Mouse (Mus musculus): Measurements from ENCODE around the gene Glo1. TPM values are rescaled to one million over a fixed set of nuclear protein-coding genes. Genes with fewer than 3 reads are reported as not detected.

Gene Glo1
- polyA plus RNA-seq, 1 experiment: 80.9 TPM

DNA sequence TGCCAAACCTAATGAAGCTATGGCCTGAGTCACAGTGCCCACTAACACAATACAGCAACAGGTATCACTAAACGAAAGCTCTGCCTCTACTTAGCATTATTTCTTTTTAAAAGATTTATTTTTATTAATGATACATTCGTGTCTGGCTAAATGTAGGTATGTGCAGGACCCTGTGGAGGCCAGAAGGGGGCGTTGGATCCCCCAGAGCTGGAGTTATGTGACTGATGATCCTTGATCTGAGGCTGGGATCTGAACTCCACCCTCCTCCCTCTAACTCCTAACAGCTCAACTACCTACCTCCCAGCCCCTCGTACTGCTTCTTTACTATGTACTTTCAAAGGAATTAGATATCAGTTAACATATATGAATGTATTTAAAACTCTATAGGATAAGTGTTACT lies 5.2 kb downstream of the Glo1 start:
- H3K4me3 ChIP-seq (replicated peaks; ENCODE audit: control insufficient read depth, low read depth, low read length): no peak overlapping the region
- no peak overlapping the region for H3K27ac ChIP-seq (ENCODE audit: control insufficient read depth, insufficient read depth, low read depth, low read length, poor library complexity)
- TF ChIP-seq POLR2A (IDR thresholded peaks at IDR 0.05; ENCODE audit: borderline replicate concordance, control insufficient read depth, low read depth, low read length) (no peak), CTCF (IDR thresholded peaks at IDR 0.05; ENCODE audit: control insufficient read depth, insufficient read depth, low read length) (no peak)
- 70% methylated on average over 4 of the region's 4 CpGs for WGBS
- H3K4me1 ChIP-seq (ENCODE audit: control insufficient read depth, insufficient read depth, low read length): no peaks in the 10 kb centered on the region; the same call in 1 of the 2 replicates

DNA sequence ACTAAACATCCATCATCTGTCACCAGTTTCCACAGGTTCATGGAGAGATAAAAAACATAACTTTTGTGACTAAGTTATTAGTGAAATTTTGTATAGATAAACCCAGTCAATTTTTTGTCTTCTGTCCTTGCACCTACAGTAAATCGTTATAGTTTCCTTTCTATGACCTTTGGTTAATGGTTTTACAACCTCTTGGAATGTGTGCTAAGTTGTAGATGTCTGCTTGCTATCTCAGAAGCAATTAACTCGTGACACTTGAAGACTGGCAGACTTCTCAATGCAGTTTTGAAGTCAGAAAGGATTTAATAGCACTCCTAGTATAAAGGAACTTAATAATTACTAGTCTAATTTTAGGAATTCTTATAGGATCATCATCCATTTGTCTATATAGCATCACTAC lies 6.1 kb downstream of the Glo1 start:
- WGBS: 53% methylated on average over 2 of the region's 2 CpGs
- Histone ChIP-seq H3K4me1 (ENCODE audit: control insufficient read depth, insufficient read depth, low read length) (peaks cover 2% of the 10 kb centered on the region), H3K27ac (ENCODE audit: control insufficient read depth, insufficient read depth, low read depth, low read length, poor library complexity) (no peak overlapping the region)

DNA sequence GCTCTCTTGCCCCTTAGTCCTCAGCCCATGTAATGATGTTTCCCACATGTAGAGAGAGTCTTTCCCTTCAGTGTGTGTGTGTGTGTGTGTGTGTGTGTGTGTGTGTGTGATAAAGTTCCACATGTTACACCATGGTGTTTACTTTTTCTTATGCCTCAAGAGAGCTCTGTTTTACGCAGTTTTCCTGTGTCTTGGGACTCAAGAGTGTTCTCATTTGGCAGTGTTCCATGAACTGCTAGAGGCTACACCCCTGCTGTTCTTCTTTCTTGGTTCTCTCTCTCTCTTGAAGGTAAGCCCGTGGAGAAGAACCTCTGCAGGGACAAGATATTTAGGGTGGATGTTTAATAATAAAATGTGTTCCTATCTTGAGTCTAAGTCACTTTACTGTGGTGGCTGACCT lies 7.5 kb downstream of the Glo1 start:
- no peak overlapping the region for H3K27ac ChIP-seq (ENCODE audit: control insufficient read depth, insufficient read depth, low read depth, low read length, poor library complexity)
- H3K4me3 ChIP-seq (replicated peaks; ENCODE audit: control insufficient read depth, low read depth, low read length): no peak overlapping the region
- 33% methylated on average over 2 of the region's 2 CpGs for WGBS
- no peak for TF ChIP-seq CTCF (IDR thresholded peaks at IDR 0.05; ENCODE audit: control insufficient read depth, insufficient read depth, low read length)
- no peak for TF ChIP-seq POLR2A (IDR thresholded peaks at IDR 0.05; ENCODE audit: borderline replicate concordance, control insufficient read depth, low read depth, low read length)
- H3K4me1 ChIP-seq (ENCODE audit: control insufficient read depth, insufficient read depth, low read length): peaks cover 2% of the 10 kb centered on the region

More for the DNA sequence above, 6.1 kb downstream of the Glo1 start:
- H3K4me3 ChIP-seq (replicated peaks; ENCODE audit: control insufficient read depth, low read depth, low read length): no peak overlapping the region
- TF ChIP-seq CTCF (IDR thresholded peaks at IDR 0.05; ENCODE audit: control insufficient read depth, insufficient read depth, low read length): no peak
- TF ChIP-seq POLR2A (IDR thresholded peaks at IDR 0.05; ENCODE audit: borderline replicate concordance, control insufficient read depth, low read depth, low read length): no peak

DNA sequence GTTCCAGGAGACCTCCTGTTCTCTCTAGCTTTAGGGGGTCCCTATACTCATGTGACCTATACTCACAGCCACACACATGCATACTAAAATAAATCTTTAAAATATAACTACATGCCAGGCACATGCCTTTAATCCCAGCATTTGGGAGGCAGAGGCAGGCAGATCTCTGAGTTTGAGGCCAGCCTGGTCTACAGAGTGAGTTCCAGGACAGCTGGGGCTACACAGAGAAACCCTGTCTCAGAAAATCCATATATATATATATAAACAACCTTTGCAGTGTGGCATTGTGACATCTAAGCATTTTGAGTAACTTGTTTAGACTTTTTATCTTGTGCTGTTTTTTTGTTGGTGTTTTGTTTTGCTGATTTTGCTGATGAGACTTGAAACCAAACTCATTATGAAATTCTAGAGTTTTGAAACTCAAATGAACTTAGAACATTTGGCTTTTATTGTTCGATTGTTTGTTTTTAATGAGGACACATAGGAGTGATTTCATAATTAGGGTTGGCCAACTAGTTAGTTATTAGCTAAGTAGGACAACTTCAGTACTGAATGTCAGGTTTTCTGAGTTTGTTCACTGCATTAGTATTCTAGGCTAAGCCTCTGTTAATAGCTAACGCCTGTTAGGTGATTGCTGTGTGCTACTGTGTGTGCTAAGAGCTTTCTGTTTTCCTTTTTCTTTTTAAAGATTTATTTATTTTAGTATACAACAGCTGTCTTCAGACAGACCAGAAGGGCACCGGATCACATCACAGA lies 8.4 kb downstream of the Glo1 start:
- peaks cover 2% of the 10 kb centered on the region for H3K4me1 ChIP-seq (ENCODE audit: control insufficient read depth, insufficient read depth, low read length)

DNA sequence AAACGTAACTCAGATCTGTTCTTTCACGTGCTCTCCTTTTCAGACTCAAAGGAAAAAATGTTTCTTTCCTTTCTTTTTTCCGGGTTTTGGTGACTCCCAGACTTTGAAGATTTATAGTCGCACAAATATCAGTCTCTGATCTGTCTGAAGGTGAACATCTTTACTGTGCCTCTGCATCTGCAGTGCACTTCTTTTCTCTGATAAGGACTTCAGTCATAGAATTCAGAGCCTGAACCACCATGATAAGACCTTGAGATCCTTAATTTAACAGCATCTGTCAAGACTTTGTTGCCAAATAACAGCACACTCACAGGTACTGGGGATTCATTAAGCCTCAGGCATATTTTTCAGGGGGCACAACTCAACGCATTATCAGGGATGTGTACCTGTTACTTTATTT lies 10.5 kb downstream of the Glo1 start:
- 67% methylated on average over 5 of the region's 5 CpGs for WGBS
- no peak overlapping the region for H3K4me3 ChIP-seq (replicated peaks; ENCODE audit: control insufficient read depth, low read depth, low read length)
- no peak overlapping the region for H3K27ac ChIP-seq (ENCODE audit: control insufficient read depth, insufficient read depth, low read depth, low read length, poor library complexity)
- TF ChIP-seq CTCF (IDR thresholded peaks at IDR 0.05; ENCODE audit: control insufficient read depth, insufficient read depth, low read length): no peak
- TF ChIP-seq POLR2A (IDR thresholded peaks at IDR 0.05; ENCODE audit: borderline replicate concordance, control insufficient read depth, low read depth, low read length): no peak
- H3K4me1 ChIP-seq (ENCODE audit: control insufficient read depth, insufficient read depth, low read length): peaks cover 2% of the 10 kb centered on the region

More for the DNA sequence above, 8.4 kb downstream of the Glo1 start:
- 85% methylated on average over 3 of the region's 3 CpGs for WGBS
- Histone ChIP-seq H3K4me3 (replicated peaks; ENCODE audit: control insufficient read depth, low read depth, low read length) (no peak overlapping the region), H3K27ac (ENCODE audit: control insufficient read depth, insufficient read depth, low read depth, low read length, poor library complexity) (no peak overlapping the region)
- TF ChIP-seq CTCF (IDR thresholded peaks at IDR 0.05; ENCODE audit: control insufficient read depth, insufficient read depth, low read length) (no peak), POLR2A (IDR thresholded peaks at IDR 0.05; ENCODE audit: borderline replicate concordance, control insufficient read depth, low read depth, low read length) (no peak)

DNA sequence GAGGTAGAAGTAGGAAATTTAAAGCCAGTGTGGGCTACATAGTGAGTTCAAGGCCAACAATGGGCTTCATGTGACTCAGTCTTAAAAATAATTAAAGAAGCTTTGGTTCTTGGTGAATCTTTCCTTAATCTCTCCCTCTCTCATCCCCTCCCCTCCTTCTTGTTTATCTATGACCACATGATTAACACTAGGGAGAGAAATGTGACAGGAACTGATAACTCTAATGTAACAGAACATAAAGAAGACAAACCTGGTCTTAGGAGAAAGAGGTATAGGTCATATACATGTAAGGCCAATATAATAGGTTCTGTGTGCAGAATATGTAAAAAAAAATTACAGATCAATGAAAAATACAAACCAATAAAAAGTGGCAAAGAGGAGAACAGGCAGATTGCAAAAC lies 13.3 kb downstream of the Glo1 start:
- Histone ChIP-seq H3K4me1 (ENCODE audit: control insufficient read depth, insufficient read depth, low read length) (peaks cover 2% of the 10 kb centered on the region), H3K27ac (ENCODE audit: control insufficient read depth, insufficient read depth, low read depth, low read length, poor library complexity) (no peak overlapping the region), H3K4me3 (replicated peaks; ENCODE audit: control insufficient read depth, low read depth, low read length) (no peak overlapping the region)
- TF ChIP-seq CTCF (IDR thresholded peaks at IDR 0.05; ENCODE audit: control insufficient read depth, insufficient read depth, low read length): no peak
- TF ChIP-seq POLR2A (IDR thresholded peaks at IDR 0.05; ENCODE audit: borderline replicate concordance, control insufficient read depth, low read depth, low read length): no peak

DNA sequence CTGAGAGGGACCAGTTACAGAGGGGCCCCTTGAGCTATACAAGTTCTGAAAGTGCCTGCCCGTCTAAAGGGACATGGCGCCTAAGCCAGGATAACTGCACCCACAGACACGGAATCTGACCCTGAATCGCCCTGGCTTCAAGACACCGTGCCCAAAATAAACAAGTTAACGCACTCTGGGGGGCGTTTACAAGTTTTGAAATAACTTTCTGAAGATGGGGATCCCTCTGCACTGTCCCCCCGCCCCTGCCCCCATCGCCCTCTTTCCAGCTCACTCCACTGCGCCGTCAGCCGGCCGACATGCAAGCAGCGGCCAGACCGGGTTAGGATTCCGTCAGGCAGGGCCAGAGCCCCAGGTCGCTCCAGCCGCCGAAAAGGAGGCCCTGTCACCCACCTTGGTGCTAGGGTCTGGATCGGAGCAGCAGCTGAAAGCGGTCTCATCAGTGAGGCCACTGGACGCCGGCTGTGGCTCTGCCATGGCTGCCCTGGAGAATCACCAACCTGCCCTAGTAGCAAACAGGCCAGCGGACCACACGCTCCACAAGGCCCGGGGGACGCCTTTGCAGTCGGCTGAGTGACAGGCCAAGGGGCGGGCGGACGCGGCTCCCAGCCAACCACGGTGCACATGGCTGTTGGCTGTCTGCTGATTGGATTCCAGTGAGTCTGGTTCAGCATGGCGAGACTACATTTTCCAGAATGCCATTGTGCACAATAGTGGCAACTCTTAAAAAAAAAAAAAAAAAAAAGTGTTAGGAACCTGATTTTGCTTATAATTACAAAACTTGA lies 14.4 kb downstream of the Glo1 start:
- under 1% methylated on average over 34 of the region's 34 CpGs for WGBS
- Histone ChIP-seq H3K4me3 (replicated peaks; ENCODE audit: control insufficient read depth, low read depth, low read length) (peak overlapping the region; percentile 85), H3K4me1 (ENCODE audit: control insufficient read depth, insufficient read depth, low read length) (peaks cover 2% of the 10 kb centered on the region), H3K27ac (ENCODE audit: control insufficient read depth, insufficient read depth, low read depth, low read length, poor library complexity) (peak overlapping the region; percentile 80)
- TF ChIP-seq POLR2A (IDR thresholded peaks at IDR 0.05; ENCODE audit: borderline replicate concordance, control insufficient read depth, low read depth, low read length) (peak; percentile 84; the same call in 1 of the 2 replicates), CTCF (IDR thresholded peaks at IDR 0.05; ENCODE audit: control insufficient read depth, insufficient read depth, low read length) (no peak)

Data from bone marrow, adult 2 months (tissue).